Mouse (Mus musculus) A20 (cell line): ENCODE data around the gene Exoc3l4.
A peak's percentile ranks its signal among the peaks of the same experiment; 100 is the strongest.

ENCODE experiments used
- DNase-seq: peaks from one replicate; pipeline ENCODE4 v3.0.0-alpha.2; 2011; ENCODE audit warnings: low read depth, low spot score

Gene Exoc3l4

DNA sequence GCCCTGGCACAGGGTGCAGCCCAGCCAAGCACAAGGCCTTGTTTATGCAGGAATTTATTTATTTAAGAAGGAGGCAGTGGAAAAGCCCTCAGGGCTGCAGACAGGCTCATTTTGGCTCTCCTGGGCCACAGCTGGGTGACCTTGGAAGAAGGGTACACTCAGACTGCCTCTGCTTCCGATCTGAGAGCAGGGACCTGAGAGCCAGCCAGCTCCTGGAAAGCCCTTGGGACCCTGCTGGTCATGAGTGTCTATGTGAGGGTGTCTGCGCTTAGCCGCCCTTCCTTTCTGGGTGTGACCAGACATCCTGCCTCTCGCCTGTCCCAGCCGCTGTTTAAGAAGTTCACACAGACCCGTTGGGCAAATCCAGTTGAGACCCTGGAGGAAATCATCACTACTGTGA, 33.5 kb downstream of the Exoc3l4 start:
- no peak for DNase-seq

DNA sequence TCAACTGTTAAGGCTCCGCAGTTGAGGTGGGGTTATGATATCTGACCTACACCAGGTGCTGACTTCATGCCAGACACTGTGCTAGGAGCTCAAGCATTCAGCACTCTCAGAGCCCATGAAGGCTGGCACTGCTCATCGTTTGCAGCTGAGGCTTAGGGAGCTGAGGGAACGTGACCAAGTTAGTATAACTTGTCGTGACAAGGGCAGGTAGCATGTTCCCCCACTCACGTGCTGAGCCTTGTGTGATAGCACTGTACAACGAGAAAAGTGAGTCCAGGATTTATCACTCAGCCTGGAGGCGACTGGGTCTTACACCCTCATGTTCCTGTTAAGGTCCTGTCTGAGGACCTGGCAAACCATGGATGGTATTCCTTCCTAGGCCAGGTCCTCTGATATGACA, 34.7 kb downstream of the Exoc3l4 start:
- no peak for DNase-seq

- DNase-seq = no peak
These were observed 37.2 kb downstream of the Exoc3l4 start for GRCm38 (mm10) chr12:111454021-111454420.

GRCm38 (mm10) chr12:111454543-111455280, 37.9 kb downstream of the Exoc3l4 start:
- no peak for DNase-seq

DNA sequence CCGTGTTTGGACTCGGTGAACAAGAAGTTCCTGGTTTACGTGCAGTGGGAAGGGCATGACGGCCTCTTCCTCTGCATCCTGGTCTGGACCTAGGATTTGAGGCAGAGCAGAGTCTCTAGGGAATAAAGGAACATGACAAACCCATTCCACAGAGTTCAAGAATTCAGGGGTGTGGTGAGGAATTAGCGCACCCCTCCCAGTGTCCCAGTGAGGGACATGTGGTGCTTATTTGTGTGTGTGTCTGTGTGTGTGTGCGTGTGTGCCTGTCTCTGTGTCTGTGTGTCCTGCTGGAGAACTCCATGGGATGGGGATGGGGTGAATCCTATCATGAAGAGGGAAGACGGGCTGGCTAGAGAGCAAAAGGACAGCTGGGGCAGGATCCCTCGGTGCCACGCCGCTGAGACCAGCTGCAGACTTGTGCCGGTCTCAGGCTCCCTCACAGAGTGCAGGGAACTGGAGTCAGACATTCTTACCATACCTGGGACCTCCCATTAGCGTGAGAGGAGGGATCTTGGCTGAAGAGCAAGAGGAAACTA, 38.6 kb downstream of the Exoc3l4 start:
- no peak for DNase-seq

DNA sequence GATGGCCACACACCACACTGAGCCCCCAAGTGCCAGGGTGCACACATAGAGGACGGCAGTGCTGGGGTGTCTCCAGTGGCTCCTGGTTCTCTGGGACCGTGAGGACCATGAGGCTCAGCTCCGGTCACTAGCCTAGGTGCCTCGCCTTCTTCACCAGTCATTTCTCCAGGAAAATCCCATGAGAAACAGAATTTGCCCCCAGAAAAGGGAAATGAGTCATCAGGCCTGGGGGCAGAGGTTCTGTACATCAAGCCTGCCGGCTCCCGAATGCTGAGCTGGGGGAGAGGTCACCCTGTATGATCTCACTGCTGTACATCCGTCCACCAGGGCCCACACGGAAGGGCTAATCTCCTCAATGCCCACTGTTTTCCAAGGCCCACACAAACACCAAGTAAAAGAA, 39.0 kb downstream of the Exoc3l4 start:
- no peak for DNase-seq

GRCm38 (mm10) chr12:111457742-111458141, 40.9 kb downstream of the Exoc3l4 start:
- no peak for DNase-seq

GRCm38 (mm10) chr12:111463570-111463969, 46.8 kb downstream of the Exoc3l4 start:
- no peak for DNase-seq

DNA sequence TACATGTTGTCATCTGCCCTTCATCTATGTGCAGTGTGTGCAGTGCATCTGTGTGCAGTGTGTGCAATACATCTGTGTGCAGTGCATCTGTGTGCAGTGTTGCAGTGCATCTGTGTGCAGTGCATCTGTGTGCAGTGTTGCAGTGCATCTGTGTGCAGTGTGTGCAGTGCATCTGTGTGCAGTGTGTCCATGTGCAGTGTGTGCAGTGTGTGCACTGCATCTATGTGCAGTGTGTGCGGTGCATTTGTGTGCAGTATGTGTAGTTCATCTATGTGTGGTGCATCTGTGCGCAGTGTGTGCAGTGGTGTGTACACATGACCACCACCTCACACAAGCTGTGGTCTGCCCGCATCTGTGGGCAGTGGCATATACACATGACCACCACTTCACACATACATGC, 49.6 kb downstream of the Exoc3l4 start:
- DNase-seq = no peak

DNA sequence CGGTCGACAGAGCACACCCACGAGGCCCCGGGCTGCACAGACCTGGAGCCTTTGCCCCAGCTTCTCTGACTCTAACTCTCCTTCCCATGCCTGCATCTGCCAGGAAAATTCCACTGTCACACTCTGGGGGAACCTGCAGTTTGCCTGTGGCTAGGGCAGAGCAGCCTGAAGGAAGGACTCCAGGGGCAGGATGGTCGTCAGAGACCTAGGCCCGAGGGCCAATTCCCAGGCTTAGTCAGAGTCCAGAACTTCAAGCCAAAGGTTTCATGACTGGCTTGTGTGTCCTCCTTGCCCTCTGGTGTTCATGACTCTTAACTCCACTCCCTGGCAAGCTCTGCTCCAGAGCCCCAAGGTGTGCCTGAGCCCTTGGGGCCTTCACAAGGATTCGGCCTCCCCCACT, 51.4 kb downstream of the Exoc3l4 start:
- DNase-seq = no peak

DNA sequence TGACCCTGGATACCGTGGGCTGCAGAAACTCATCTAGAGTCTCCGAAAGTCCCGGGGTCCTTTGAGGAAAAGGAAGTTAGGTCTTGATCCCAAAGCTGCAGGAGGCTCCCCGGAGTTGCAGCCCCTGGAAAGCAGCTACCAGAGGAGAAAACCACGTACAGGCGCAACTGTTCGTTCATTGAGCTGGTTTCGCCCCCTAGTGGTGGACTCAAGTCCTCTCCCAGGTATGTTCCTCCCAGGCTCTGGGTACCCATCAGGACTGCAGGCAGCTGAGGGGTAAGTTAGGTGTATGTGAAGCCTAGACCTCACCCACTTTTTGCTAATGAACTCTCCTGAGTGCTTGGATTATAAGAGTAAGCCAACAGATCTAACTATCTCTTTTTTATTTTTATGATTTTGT, 52.7 kb downstream of the Exoc3l4 start:
- peak; percentile 73 for DNase-seq

DNA sequence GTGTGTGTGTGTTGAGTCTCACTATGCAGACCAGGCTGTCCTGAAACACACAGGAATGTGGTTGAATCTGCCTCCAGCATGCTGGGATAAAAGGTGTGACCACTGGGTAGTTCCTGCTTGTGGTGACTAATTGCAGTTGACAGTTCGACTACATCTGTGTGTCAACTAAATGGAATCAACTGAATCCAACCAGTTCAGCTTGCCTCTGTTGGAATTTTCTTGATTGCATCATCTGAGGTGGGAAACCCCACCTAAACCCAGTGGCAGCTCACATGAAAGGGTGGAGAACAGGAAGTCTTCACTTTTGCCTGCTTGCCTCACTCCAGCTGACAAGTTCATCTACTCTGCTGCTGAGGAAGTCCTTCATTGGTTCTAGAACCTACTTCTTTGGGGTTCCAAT, 54.3 kb downstream of the Exoc3l4 start:
- no peak for DNase-seq

DNA sequence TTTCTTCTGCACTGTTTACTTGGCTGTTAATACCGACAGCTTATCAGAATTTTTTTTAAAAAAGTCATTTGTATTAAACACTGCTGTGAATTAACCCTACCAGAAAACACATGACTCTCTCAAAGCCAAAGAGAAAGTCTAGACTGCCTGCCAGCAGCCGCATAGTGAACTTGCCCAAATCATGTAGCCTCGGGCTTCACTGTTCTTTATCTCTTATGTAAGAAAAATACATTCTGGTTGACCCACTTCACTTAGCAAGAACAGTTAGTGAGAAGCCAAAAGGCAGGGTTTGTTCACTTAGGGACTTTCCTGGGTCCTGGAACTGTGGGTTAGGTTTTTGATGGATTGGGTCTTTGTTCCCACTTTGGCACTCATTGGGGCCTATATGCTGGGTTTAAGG, 54.9 kb downstream of the Exoc3l4 start:
- no peak for DNase-seq

DNA sequence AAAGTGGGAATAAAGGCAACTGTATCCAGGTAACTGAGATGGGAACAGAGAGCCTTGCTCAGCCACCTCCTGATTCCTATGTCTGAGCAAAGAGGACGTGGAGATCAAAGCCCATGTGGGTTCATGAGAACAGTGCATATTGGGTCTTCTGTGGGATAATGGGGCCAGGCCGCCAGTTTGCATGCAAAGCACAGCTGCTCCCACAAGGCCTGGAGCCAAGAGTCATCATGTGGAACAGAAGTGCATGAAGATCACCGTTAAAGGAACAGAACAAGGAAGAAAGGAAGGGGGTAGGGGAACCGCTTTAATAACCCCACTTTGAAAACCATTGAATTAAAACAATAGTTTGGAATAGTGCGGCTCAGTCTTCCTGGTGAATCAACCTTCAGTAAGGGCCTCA, 56.1 kb downstream of the Exoc3l4 start:
- no peak for DNase-seq

GRCm38 (mm10) chr12:111474384-111474783, 57.6 kb downstream of the Exoc3l4 start:
- DNase-seq = no peak

- no peak for DNase-seq
These were observed 58.3 kb downstream of the Exoc3l4 start for GRCm38 (mm10) chr12:111474893-111475643.

- DNase-seq = no peak
These were observed 62.1 kb downstream of the Exoc3l4 start for GRCm38 (mm10) chr12:111478924-111479323.

DNA sequence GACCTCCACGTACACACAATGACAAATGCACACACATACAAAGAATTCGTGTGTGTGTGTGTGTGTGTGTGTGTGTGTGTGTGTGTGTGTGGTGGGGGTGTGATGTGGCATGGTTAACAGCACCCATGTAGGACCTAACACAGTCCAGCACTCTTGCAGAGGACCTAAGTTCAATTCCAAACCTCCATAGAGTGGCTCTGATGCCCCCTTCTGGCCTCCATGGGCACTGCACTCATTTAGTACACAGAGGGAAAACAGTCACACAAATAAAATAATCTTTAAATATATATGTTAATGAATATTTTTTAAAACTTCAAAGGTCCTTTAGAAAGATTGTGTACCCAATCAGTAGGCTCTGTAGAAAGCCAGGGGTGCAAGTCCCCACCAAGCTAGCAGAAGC, 63.1 kb downstream of the Exoc3l4 start:
- DNase-seq = peak; percentile 42
